31 mouse cellular contexts compared by ENCODE assay signal in the genomic region with DNA sequence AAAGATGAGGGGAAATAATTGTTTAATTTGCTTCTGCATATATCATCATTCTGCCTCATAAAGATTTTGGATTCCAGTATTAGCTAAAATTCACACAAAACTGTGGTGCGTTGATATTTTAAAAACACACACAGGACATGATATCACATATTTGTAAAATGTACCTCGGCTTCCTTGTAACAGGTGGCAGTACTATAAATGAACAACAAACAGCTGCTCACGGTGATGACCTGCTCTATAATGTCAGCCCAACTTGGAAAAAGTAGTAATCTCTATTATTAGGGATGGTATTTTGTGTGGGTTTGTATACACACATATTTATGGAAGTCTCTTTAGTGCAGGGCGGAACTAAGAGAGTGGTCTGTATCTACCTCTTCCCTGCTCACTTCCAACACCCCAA.
"Had no signal": no experiment of that assay in that cellular context is flagged by ENCODE, and none has a peak within 500 bp of the region (broad histone marks: within the 10 kb centered on the region; RNA-seq: fewer than 3 reads in every experiment).

No protein-coding gene starts in this region.

- DNase-seq: left cerebral cortex, postnatal 4 days; liver; liver, embryonic 13.5 days; liver, postnatal 0 days; lung, adult 18-20 months; lung, adult 2 months; lung, embryonic 14.5 days; lung, postnatal 10 days; lung, postnatal 14 days; lung, postnatal 36 days; lung, postnatal 4 days; midbrain, embryonic 14.5 days had no signal

- H3K4me3 ChIP-seq: limb, embryonic 10.5 days; limb, embryonic 12.5 days; limb, embryonic 13.5 days; limb, embryonic 15.5 days; liver, embryonic 12.5 days; liver, embryonic 13.5 days; liver, embryonic 15.5 days; lung, embryonic 15.5 days; megakaryocyte, embryonic 14.5 days; midbrain, embryonic 10.5 days; midbrain, embryonic 12.5 days; midbrain, embryonic 13.5 days; midbrain, embryonic 15.5 days; neural tube, embryonic 12.5 days had no signal

- H3K9ac ChIP-seq: limb, embryonic 12.5 days; limb, embryonic 13.5 days; limb, embryonic 15.5 days; liver, embryonic 12.5 days; liver, embryonic 13.5 days; liver, embryonic 14.5 days; liver, embryonic 15.5 days; liver, postnatal 0 days; lung, embryonic 14.5 days; lung, embryonic 15.5 days; midbrain, embryonic 12.5 days; midbrain, embryonic 13.5 days; midbrain, embryonic 15.5 days; neural tube, embryonic 12.5 days had no signal

- H3K27ac ChIP-seq: limb, embryonic 10.5 days; limb, embryonic 12.5 days; limb, embryonic 13.5 days; limb, embryonic 15.5 days; liver, embryonic 12.5 days; liver, embryonic 13.5 days; liver, embryonic 14.5 days; liver, embryonic 15.5 days; lung, embryonic 15.5 days; macrophage; midbrain, embryonic 10.5 days; midbrain, embryonic 12.5 days; midbrain, embryonic 13.5 days; midbrain, embryonic 15.5 days; neural tube, embryonic 12.5 days had no signal

- H3K4me2 ChIP-seq: limb, embryonic 12.5 days; limb, embryonic 13.5 days; limb, embryonic 15.5 days; liver, embryonic 11.5 days; liver, embryonic 12.5 days; liver, embryonic 13.5 days; liver, embryonic 15.5 days; lung, embryonic 14.5 days; lung, embryonic 15.5 days; midbrain, embryonic 11.5 days; midbrain, embryonic 12.5 days; midbrain, embryonic 13.5 days; midbrain, embryonic 15.5 days; neural tube, embryonic 12.5 days had no signal

- H3K9me3 ChIP-seq: limb, embryonic 10.5 days; limb, embryonic 12.5 days; limb, embryonic 13.5 days; limb, embryonic 15.5 days; liver, embryonic 12.5 days; liver, embryonic 13.5 days; liver, embryonic 15.5 days; lung, embryonic 15.5 days; midbrain, embryonic 10.5 days; midbrain, embryonic 12.5 days; midbrain, embryonic 13.5 days; midbrain, embryonic 15.5 days; neural tube, embryonic 12.5 days had no signal

- H3K4me1 ChIP-seq: liver, embryonic 12.5 days; liver, embryonic 13.5 days; liver, embryonic 15.5 days; megakaryocyte, embryonic 14.5 days; midbrain, embryonic 15.5 days had no signal

- H3K27me3 ChIP-seq: limb, embryonic 12.5 days; limb, embryonic 13.5 days; limb, embryonic 15.5 days; liver, embryonic 12.5 days; liver, embryonic 13.5 days; liver, embryonic 15.5 days; lung, embryonic 15.5 days; megakaryocyte, embryonic 14.5 days; midbrain, embryonic 12.5 days; midbrain, embryonic 13.5 days; midbrain, embryonic 15.5 days; neural tube, embryonic 12.5 days had no signal

- ATAC-seq: liver, embryonic 12.5 days; liver, postnatal 0 days; lung, postnatal 0 days; midbrain, embryonic 13.5 days; midbrain, embryonic 15.5 days; midbrain, embryonic 16.5 days had no signal

- H3K36me3 ChIP-seq: limb, embryonic 10.5 days; limb, embryonic 12.5 days; limb, embryonic 13.5 days; limb, embryonic 15.5 days; liver, embryonic 12.5 days; liver, embryonic 13.5 days; liver, embryonic 15.5 days; lung, embryonic 15.5 days; midbrain, embryonic 10.5 days; midbrain, embryonic 12.5 days; midbrain, embryonic 13.5 days; midbrain, embryonic 15.5 days; neural tube, embryonic 12.5 days had no signal
